Mouse (Mus musculus) kidney, adult 18-20 months (tissue): ENCODE measurements at regions not wholly inside any gene's neighbourhood (a gene's known extent, or its start where the extent isn't known, plus 50 kb on each side); places are given as distances from the start of the nearest gene placed in this dataset.

ENCODE experiments used
- DNase-seq: peaks from one replicate; pipeline ENCODE4 v3.0.0; 2021

DNA sequence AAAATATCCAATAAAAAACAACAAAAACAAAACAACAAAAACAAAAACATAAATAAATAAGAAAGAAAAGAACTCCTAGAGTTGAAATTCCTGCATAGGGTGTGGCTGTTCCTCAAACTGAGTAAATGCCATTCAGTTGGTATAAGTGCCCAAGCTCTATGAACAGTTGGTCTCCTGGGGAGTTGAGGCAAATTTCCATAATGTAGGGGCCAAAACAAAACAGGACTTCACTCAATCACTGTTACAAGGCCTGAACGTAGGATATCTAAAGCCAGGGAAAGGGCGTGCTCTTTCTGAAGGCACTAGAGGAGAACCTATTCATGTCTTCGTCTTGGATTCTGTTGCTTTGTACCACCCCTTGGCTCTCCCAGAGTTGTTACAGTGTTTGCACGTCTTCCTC is 188.5 kb upstream of the Maf start:
- DNase-seq: no peak

DNA sequence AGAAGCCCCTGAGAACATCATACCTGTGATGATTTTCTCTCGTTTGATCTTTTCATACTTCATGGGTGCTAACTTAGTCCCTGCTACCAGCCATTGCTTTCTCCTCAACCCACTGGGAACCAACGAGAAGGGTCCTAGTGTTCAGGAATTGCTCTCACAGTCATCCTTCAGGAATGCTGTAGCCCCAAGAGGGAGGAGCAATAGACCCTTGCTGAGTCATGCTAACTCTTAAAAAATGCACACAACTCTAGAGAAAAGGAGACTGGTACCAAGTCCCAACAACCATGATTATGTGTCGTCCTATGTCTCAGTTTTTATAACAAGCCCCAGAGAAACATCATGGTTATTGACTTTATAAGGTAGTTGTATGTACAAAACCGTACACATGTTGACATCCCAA is 180.7 kb upstream of the Maf start:
- DNase-seq: no peak

DNA sequence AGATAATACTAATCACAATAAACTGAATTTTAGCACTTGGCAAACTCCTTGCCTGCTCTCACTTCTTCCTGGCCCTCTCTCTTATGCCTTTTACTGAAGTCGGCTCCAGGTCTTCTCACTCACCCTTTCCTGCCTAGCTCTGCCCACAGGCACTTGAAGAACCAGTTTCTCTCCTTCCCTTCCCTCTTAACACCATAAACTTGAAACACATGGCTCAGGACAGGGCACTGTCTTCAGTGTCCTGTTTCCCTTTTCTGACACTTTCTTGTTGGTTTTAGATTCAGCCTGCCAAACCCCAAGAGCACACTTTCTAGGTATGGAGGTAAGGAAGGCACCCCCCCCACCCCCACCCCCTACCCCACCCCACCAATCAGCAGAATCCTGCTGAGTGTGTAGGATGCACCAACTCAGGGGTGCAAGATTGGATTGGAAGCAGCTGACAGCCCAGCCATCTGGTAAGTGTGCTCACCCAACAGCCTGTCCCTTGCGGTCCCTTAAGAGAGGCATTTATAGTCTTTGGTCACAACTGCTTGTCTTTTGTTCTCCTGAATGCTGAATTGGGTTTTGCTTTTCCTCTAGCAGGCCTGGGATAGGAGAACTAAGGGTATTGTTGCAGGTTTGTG is 177.6 kb upstream of the Maf start:
- DNase-seq: no peak

DNA sequence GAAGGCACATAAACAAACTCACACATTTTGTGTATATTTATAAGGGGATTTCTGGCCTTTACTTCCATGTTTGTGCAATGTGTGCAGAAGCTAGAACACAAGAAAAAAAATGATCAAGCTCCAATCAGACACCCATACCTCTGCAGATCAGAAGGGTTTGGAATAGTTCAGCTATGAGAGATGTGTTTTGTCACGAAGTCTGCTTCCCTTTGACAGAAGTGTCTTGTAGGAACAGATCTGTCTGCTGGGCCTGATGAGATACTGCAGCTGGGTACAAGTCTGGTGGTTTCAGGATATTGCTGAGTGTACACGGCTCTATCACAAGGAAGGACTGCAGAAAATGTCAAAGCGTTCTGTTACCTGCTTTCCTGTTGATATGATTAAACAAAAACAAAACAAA is 176.2 kb upstream of the Maf start:
- no peak for DNase-seq

DNA sequence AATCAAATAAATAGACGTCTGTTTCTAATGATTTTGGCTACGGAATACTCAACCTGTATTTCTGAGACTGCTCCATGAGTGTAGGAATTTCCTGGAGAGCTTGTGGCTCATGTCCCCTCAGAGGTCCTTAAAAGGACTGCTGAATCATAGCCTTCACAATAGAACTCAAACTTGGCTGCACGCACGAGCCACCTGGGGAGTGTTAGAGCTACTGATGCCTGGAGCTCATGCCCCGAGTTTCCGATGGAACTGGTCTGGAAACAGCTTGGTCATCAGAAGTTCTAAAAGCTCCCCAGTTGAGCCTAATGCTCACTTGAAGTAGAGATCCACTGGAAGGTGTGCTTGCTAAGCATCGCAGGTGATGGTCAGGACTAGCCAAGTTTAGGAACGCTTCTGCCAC is 174.3 kb upstream of the Maf start:
- no peak for DNase-seq

DNA sequence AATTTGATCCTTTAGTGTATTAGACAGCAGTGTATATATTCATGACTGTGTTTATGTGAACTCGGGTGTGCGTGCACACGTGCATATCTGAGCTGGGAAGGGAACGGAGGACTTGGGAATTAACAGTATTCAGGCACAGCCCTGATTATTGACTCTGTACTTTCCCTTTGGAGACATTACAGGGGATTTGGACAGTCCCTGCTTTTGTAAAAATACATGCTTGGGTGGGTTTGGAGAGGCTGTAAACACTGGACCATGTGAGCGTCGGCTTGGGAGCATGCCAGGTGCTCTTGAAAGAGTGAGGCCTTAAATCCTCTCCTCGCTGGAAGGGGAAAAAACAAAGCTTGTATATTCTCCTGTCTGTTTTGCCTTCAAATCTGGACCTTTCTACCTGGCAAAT is 167.2 kb upstream of the Maf start:
- peak; percentile 57 for DNase-seq

DNA sequence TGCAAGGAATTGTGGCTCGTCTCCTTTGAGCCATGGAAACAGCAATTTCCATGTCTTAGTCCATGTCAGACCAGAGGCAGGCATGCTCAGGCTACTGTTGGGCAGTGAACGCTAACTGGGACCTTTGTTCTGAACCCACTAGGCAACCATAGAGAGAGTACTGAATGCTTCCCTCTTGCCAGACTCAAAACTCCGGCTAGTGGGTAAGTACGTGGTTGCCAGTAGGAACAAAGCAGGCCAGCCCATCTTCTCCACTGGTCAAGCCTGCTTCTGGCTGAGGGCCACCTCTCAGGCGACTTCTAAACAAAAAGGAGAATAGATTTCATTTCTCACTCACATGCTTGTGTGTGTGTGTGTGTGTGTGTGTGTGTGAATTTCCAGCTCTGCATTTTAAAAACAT is 163.8 kb upstream of the Maf start:
- no peak for DNase-seq

DNA sequence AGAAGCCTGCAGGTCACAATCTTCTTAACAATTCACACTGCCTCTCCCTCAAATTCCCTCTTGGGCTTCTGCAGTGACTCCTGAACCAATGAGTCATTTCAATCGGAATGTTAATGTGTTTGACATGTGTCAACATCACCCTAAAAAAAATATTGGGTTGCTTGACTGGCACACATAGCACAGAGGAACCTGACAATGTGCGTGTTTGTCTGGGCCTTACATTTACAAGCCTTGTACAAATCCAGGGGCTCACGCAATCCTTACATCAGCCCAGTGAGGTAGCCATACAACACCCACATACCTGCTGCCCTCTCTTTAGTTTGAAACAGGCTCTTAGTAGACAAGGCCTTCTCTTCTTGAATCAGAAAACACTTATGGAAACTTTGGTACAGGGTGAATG is 153.8 kb upstream of the Maf start:
- DNase-seq: no peak

DNA sequence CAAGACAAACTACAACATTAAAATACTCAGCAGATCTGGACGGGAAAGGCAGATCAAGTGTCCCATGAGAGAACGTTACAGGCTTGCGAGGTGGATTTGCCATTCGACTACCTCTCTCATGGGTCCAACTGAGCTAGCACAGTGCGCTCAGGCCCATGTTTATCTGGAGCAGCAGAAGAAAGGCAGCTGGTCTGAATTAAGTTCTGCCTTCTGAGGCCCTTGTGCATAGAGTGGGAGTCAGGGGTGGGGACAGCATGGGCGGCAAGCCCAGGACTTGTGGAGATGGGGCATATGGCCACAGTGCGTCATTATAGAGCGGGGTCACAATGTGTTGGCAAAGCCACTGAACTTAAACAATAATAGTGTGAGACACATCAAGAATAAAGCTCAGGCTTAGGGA is 151.8 kb upstream of the Maf start:
- no peak for DNase-seq

DNA sequence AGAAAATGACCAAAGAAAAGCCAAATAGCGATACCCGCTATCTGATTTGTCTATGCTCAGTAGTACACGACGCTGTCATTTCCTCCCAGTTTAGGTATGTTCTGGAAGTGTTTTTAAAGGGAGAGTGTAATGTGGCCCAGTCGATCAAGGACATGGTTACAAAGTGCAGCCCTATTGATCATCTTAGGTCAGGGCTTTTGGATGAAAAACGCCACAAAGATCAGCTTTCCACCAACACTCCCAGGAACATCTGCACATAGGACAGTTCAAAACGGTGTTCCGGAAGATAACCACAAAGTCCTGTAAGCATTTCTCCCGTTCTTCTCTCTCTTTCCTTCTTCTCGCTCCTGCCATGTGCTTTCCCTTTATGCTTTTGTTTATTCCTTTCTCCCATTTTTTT is 149.2 kb upstream of the Maf start:
- DNase-seq: no peak

DNA sequence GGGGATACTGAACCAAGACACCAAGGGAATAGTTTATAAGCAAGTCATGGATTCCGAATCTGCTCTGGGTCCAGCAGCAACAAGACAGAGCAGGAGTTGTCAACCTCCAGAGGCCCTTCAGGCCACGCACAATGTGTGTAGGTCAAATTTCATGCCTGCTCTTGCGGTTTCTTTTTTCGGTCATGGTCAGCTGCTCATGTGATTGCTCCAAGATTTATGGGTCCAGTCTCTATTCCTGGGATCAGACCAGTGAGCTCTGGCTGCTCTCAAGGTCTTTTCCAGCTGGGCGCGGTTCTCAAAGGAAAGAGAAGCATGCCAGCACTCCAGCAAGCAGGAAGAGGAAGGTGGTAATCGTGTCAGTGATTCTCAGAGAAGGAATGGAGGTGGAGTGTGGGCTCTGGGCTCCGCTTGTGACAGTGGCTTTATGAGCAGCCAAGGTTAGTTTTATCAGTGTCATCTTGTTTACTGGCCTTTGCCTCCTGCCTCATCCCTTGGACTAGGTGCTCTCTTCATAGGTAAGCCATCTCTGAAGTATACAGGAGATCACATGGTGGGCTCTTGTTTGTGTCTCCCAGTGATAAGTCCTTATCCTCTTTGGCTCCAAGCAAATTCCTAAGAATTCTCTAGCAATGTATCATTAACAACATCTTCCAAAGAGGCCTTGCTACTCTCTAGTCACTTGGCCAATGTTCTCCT is 148.5 kb upstream of the Maf start:
- peak; percentile 56 for DNase-seq

DNA sequence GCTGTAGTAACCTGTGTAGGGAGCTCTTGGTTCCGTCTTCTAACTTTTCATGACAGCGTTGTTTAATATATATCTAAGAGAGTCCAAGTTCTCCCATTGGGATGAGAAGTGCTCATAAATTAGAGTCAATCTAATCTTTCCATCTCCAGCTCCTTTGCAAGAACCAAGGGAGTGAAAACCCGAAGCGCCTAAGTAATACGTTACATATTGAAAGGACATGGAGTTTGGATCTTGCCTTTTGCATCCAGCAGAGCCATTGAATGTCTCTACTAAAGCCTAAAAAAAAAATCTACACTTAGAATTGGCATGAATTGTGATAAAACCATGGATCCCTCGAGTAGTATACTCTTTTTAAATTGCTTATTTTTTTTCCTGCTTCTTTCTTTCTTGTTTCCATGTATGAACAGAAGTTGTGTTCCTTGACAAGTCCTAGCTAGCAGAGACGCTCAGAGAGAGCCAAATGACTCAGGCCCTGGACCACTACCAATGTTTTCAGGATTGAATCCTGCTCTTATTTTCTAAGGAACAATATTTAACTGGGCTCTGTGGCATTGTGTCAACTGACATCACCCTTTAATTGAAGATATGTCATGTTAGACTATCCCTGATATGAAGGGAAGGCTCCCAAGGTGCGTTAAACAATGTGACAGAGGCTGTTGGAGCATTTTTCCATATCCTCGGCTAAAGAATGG is 146.8 kb upstream of the Maf start:
- DNase-seq: no peak

DNA sequence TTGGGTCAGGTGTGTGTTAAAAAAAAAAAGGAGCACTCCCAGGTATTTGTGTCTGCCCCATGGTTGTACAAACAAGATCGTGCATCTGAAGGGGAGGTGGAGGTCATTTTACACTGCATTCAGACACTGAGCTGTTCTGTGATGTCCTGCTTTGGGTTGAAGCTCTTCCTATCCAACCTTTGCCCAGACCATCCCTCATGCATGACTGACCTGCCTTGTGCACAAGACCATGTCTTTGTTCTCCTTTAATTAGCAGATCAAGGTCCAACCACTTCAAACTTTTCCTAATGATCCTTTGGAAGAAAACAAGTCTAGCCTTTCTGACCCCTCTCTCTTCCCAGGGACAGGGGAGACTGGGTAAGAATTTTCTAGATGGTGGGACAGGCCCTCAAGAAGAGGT is 143.0 kb upstream of the Maf start:
- peak; percentile 56 for DNase-seq

DNA sequence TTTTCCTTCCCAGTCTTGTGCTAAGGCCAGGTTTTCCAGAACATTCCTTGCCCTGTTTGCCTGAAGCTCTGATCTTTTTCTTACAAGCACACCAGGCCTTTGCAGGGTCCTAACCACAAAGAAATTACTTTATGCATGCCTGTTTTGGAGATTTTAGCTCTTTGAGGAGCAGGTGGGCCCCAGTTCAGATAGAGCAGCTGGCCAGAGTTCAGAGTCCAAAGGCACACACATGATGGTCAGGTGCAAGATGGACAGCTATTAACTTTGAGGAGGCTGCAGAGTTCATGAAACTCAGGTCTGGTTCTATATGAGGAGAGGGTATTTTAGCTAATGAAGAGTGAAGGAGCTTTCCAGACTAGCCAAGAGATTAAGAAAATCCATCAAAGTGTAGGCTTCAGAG is 125.8 kb upstream of the Maf start:
- peak; percentile 55 for DNase-seq

DNA sequence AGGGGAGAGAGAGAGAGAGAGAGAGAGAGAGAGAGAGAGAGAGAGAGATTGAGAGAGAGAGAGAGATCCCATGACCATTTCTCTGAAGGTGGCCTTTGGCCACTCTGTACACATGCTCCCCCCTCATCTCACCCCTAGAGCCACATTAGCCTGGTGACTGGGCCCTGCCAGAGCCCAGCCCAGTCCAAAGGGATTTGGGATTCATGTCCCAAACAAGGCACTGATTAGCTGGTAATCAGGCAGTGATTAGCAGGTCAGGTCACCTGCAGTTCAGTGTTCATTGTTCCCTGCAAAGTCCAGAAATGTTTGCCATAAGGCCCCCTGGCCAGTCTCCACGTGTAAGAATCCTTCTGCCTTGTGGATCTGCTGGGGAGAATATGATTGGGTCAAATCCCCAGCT is 124.1 kb upstream of the Maf start:
- DNase-seq: peak; percentile 38

DNA sequence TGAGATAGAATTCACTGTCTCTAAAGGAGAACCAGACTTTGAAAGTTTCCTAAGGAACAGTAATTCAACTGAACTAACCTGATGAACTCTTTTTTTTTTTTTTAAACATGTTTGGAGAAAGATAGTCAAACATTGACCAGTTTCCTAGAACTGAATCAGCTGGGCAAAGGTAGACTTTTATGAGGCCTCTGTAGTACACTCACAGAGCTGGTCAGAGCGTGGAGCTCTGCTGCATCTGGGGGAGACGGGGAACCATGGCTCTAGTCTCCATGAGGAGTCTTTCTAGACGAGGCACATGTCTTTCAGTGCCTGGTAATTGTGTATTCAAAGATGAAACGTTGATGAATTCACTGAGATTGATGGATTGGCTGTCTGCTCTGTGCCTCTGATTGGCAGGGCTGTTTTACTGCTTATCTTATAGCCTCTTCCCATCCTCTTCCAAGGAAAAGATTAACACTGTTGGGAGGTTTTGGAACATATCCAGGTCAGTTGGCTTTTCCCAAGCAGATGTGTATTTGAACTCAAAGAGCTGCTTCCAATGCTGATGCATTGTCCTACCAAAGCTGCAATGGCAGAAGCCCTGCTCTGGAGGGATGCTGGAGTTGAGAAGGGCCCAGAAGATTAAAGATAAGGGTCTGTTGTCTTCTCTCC is 122.5 kb upstream of the Maf start:
- DNase-seq: peak; percentile 55

DNA sequence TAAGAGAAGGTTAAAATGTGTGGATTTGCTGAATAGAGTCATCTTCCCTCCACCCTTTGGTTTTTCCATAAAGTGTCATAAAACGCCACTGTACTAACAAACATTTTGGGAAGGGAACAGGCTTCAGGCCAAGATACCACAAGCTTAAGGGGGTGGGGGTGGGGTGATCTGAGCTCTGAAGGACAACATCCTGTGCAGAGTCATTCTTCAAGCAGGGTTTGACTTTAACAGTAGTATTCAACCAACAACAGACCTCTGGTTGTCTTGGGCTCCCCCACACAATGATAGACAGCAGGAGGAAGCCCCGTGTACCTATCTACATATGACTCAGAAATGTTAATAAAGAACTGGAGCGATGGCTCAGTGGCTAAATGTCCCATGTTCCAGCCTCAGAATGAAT is 118.9 kb upstream of the Maf start:
- DNase-seq: no peak

DNA sequence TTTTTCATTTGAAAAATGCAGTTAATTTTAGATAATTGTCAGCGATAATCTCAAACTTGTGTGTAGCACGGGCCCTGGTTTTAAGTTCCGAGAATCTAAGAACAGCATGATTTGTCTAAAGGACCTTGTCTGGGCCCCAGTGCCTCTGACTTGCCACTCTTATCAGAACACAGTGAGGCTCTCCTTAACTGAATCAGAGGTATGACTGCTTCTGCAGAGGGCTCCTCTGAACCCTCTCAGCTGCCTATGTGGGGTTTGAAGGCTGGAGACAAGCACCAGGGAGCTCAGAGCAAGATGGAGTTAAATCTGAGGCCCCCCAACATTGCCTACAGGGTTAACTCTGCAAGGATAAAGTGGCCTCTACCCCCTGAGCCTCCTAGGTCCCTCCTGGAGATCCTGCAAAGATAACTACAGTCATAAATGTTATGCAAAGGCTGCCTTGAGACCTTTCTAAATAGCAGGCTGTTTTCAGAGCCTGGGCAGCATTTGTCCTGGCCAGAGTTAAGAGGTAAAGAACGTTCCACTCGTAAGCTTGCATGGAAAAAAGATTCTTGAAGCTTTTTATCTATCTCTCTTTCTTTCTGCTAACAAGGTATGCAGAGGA is 118.4 kb upstream of the Maf start:
- DNase-seq: no peak

DNA sequence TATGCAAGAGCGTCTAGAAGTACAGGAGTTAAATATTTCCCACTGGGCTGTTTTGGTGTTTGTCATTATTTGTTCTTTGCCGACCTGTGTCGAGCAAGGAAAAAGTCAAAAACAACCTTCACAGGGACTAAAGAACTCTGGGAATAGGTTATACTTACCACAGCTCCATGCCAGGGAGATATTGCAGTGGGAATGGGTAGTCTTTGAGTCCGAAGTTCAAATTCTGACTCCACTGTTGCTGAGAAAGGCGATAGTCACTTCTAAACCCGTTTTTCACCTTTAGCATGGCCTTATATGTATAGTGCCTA is 116.8 kb upstream of the Maf start:
- DNase-seq: peak; percentile 46

DNA sequence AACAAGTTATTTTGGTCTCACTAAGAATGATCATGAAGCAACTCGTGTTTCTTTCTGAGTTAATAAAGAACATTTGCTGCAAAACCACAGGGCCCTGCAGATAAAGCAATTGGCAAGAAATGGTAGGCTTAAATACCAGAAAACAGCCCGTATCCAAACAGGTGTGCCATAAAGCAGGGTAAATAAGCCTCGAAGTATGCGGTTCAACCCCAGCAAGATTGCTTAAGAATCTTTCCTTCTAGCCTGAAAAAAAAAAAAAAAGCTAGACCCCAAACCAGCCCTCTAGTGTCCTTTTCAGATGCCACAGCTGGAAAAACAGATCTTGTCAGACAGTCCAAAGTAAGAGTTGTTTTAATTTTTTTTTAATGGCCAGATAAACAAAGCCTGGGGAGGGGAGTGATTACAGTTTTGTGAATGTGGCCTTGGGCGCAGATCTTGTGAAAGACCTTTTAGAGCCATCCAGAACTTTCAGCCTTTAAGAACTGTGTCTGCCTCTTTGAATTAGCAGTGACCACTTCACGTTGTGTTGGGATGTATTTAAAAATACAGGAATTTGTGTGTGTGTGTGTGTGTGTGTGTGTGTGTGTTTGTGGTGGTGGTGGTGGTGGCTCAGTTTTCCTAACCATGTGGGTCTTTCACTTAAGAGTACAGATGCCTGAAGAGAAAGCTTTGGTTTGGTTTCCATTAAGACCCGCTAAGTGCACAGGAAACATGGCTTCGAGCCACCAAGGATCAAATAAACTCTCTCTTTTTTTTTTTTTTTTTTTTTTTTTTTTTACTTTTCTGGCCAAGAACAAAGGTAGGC is 116.3 kb upstream of the Maf start:
- peak; percentile 20 for DNase-seq

DNA sequence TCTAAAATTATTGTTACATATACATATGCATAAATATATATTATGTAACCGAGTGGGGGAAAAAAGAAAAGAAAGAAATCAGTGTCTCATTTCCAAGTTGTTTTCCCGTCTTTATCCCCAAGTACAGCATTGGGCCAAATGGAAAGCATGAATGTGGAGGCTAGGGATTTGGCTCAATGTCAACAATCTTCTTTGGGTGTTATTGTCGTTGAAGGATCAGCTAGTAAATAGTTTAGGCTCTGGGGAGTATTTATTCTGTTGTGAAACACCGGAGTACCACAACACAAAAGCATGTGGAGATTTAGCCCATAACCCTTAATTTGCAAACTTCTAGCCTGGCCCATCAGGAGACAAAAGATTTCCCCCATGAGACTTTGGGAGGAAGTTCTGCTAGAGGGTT is 105.8 kb upstream of the Maf start:
- DNase-seq: no peak

DNA sequence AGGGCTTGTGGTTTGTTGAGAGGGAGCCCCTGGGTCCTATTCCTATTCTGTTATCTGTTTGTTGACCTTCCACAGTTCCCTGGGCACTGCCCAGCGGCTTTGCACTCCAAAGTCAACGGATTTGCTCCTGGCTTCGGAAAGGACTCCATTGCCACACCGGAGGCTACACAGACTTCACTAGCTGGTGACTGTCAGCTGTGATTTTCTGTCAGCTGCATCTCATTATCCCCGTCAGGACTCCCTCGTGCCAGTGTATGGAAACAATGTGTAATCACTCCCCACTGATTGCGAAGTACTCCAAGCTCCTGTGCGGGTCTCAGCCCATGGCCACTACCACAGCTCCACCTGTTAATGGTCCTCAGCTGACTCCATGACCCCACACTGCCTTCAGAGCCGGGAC is 99.0 kb upstream of the Maf start:
- DNase-seq: no peak

DNA sequence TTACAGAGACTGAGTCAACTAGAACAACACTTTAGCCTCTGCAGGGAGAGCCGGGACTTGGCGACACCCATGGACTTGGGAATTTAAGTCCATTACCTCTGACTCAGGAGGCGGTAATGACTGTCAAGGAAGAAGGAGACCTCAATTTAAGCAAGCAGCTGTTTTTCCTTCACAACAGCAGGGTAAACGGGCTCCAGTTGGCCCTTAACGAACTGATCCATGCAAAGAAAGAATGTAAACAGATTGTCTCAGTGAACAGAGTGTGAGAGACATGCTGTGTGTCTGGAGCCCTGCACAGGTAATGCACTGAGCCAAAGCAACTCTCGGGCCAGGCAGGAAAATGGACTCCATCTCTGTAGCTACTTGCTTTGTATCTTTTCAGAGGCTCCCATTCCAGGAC is 98.5 kb upstream of the Maf start:
- DNase-seq: no peak
